Mouse (Mus musculus) heart, embryonic 11.5 days (tissue): ENCODE results near the gene Plekha3. TPM values are rescaled to one million over a fixed set of nuclear protein-coding genes. Genes with fewer than 3 reads are reported as not detected.

Experiments
- ATAC-seq: fragments of 200-750 bp; cut with Nextera tagmentation; replicated peaks from 2 replicates; pipeline ENCODE4 v1.8.0; 2017; ENCODE audit warnings: moderate library complexity; ENCODE audit not compliant: insufficient number of reproducible peaks, low FRiP score, low TSS enrichment
- H3K27ac ChIP-seq: fragments of 300-500 bp; sonication (generic); 2 replicates; pipeline ENCODE4 v1.5.1; 2014; ENCODE audit warnings: mild to moderate bottlenecking, low read depth, low read length
- H3K27me3 ChIP-seq: fragments of 300-500 bp; sonication (generic); 2 replicates; pipeline ENCODE4 v1.6.1; 2014; ENCODE audit warnings: mild to moderate bottlenecking, low read length, mixed read lengths; ENCODE audit not compliant: control insufficient read depth, insufficient read depth
- H3K36me3 ChIP-seq: fragments of 300-500 bp; sonication (generic); 2 replicates; pipeline ENCODE4 v1.6.1; 2014; ENCODE audit warnings: mild to moderate bottlenecking, low read length, moderate library complexity, mixed read lengths; ENCODE audit not compliant: control insufficient read depth, insufficient read depth
- H3K4me1 ChIP-seq: fragments of 300-500 bp; sonication (generic); 2 replicates; pipeline ENCODE4 v1.6.1; 2014; ENCODE audit warnings: low read length; ENCODE audit not compliant: control insufficient read depth, insufficient read depth
- H3K4me2 ChIP-seq: fragments of 300-500 bp; sonication (generic); 2 replicates; pipeline ENCODE4 v1.6.1; 2014; ENCODE audit warnings: mild to moderate bottlenecking, moderate library complexity
- H3K4me3 ChIP-seq: fragments of 300-500 bp; sonication (generic); 2 replicates; pipeline ENCODE4 v1.5.1; 2014; ENCODE audit warnings: low read depth, low read length
- H3K9ac ChIP-seq: fragments of 300-500 bp; sonication (generic); 2 replicates; pipeline ENCODE4 v1.6.1; 2014; ENCODE audit warnings: mild to moderate bottlenecking, low read depth, low read length, moderate library complexity
- H3K9me3 ChIP-seq: fragments of 300-500 bp; sonication (generic); replicated peaks from 2 replicates; pipeline ENCODE4 v1.6.1; 2016; ENCODE audit warnings: low read length; ENCODE audit not compliant: control insufficient read depth
- WGBS: fragments of 180-500 bp; shearing (Covaris S2); extraction: QIAGEN DNeasy Blood & Tissue Kit; methylation state at CpG from one replicate; pipeline ENCODE4 v1.1.7; 2014; ENCODE audit not compliant: insufficient replicate concordance; 5-methylcytosine and 5-hydroxymethylcytosine counted together
- polyA plus RNA-seq: library from polyadenylated mRNA; unstranded; fragments of >200 nt; fragmentation: Nextera tagmentation; extraction: Ambion mirVana; gene quantifications from 2 replicates; pipeline ENCODE4 v1.2.1, GENCODE M21; 2014

The Plekha3 gene
- 9.9 and 11.5 TPM in 2 replicates for polyA plus RNA-seq

DNA sequence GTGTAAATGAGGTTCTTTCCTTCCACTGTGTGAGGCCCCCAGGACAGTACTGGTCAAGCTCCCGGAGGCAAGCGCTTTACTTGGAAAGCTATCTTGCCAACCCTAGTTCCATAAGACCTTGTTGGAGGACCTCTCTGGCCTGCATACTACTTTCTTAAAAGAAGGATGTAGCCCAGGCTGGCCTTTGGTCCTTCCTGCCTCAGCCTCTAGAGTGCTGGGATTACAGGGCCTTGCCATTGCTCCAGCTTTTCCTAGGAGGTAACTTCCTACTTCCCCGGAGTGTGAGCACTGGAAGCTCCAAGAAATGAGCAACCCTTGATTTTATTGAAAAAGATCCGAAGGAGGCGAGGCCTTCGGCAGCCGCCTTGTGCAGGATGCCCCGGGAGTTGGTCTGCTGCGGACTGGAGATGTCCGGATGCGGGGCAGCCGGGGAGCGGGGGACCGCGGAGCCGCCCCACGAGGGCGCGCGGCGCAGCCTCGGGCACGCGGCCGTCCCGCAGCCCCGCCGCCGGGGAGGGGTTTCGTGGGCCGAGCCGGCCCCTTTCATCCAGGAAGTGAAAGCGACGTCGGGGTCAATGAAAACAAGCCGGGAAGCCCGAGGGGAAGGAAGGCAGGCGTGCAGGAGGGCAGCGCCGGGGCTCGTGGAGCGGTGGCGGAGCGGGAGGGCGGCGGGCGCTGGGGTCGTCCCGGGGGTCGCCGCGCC, at the start of gene Plekha3:
Plekha3 (plus strand) TSS at position 557 of the 703 bp plus-strand sequence.
- no peaks in the 10 kb centered on the region for H3K27me3 ChIP-seq
- 5% methylated on average over 40 of the region's 52 CpGs for WGBS
- ATAC-seq, result peak; percentile 75
- H3K4me3 ChIP-seq, result peak within 1 kb of the TSS; percentile 88
- peak within 1 kb of the TSS; percentile 58 for H3K27ac ChIP-seq
- H3K9ac ChIP-seq, result peak within 1 kb of the TSS; percentile 85
- peaks cover 16% of the 10 kb centered on the region for H3K4me1 ChIP-seq
- peak within 1 kb of the TSS; percentile 84 for H3K4me2 ChIP-seq
- no peaks in the 10 kb centered on the region for H3K9me3 ChIP-seq
- no peaks in the 10 kb centered on the region for H3K36me3 ChIP-seq

DNA sequence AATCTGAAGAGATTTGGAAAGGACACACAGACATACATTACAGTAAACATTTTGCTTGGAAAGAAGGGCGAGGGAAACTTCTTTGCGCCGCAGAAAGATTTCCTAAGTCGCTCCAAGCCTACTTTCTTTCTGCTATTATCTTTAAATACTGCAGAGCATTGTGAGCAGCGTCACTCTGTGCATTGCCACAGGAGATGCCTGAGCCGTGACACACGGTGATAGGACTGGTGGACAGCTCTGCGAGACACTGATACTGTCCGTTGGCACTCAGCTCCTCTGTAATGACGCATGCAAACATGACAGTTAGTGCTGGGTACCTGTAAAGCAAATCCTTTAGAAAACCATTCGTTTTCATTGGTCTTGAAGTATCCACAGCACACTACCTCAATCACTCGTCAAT, 44.8 kb upstream of the Plekha3 start:
- peaks cover 24% of the 10 kb centered on the region for H3K36me3 ChIP-seq
- no peaks in the 10 kb centered on the region for H3K27me3 ChIP-seq
- H3K4me1 ChIP-seq, result no peaks in the 10 kb centered on the region
- no peak overlapping the region for H3K27ac ChIP-seq
- 82% methylated on average over 12 of the region's 12 CpGs for WGBS
- peaks cover 2% of the 10 kb centered on the region; the same call in 1 of the 2 replicates for H3K9me3 ChIP-seq
- H3K9ac ChIP-seq, result no peak overlapping the region
- no peak overlapping the region for H3K4me2 ChIP-seq
- ATAC-seq, result no peak
- H3K4me3 ChIP-seq, result no peak overlapping the region

DNA sequence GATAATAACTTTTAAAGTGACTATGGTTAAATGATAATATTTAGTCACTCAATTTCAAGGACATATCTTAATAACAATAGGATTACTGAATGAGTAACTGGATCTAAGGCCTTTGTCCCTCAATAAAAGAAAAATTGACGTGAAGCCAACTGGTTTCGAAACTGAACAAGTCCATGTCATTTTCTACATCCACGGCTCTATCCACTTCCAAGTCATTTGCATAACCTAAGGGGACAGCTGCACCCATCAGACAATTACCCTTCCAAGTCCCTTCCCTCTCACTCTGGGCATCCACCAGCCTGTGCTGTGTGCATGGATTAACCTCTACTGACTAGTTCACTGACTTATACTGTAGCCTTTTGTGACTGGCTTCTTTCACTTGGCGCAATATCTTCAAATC, 43.5 kb upstream of the Plekha3 start:
- ATAC-seq, result no peak
- Histone ChIP-seq H3K4me2 (no peak overlapping the region), H3K4me1 (no peaks in the 10 kb centered on the region), H3K9me3 (0 out of 2 replicates have a peak, but pooled peaks cover 2% of the 10 kb centered on the region), H3K27me3 (no peaks in the 10 kb centered on the region), H3K36me3 (peaks cover 27% of the 10 kb centered on the region), H3K27ac (no peak overlapping the region), H3K9ac (no peak overlapping the region), H3K4me3 (no peak overlapping the region)
- WGBS, result 84% methylated on average over 4 of the region's 4 CpGs

DNA sequence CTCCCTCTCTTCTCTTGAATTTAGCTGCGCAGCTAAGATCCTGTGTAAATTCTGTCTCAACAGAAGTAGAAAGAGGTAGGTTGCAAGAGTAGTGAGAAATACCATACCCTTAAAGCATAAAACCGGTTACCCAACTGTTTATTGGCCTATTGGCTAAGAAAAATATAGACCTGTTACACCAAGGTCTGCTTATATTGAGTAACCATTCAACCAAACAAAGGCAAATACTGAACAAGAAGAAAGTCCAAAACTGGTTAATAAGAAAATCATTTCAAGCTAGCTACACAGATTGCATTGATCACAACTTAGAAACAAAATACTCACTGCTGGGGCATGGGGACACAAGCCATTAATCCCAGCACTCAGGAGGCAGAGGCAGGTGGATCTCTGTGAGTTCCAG, 35.4 kb upstream of the Plekha3 start:
- Histone ChIP-seq H3K9me3 (no peaks in the 10 kb centered on the region), H3K9ac (no peak overlapping the region), H3K27ac (no peak overlapping the region), H3K27me3 (no peaks in the 10 kb centered on the region), H3K4me2 (no peak overlapping the region), H3K4me1 (peaks cover 7% of the 10 kb centered on the region), H3K36me3 (peaks cover 23% of the 10 kb centered on the region), H3K4me3 (no peak overlapping the region)
- ATAC-seq, result no peak
- 91% methylated on average over 2 of the region's 2 CpGs for WGBS

DNA sequence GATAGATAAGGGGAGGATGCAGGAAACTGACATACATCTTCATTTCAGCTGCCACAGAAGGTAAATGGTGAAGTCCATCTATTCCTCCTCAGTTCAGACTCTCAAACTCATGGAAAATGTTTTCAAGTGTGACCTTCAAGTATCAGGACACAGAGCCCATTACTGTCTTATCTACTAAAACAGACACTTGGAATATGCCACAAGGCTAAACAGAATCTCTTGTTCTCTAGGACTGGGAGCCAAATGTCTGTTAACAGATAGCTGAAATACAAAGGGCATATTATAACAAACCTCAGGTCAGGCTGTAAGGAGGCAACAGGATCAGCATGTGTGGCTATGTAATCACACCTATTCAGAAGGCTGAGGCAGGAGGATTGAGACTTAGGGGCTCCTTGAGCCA, 31.3 kb upstream of the Plekha3 start:
- Histone ChIP-seq H3K4me2 (no peak overlapping the region), H3K4me1 (peaks cover 12% of the 10 kb centered on the region), H3K9me3 (no peaks in the 10 kb centered on the region), H3K27me3 (no peaks in the 10 kb centered on the region), H3K36me3 (peaks cover 6% of the 10 kb centered on the region; the same call in 1 of the 2 replicates), H3K9ac (no peak overlapping the region), H3K4me3 (no peak overlapping the region), H3K27ac (no peak overlapping the region)
- ATAC-seq, result no peak

DNA sequence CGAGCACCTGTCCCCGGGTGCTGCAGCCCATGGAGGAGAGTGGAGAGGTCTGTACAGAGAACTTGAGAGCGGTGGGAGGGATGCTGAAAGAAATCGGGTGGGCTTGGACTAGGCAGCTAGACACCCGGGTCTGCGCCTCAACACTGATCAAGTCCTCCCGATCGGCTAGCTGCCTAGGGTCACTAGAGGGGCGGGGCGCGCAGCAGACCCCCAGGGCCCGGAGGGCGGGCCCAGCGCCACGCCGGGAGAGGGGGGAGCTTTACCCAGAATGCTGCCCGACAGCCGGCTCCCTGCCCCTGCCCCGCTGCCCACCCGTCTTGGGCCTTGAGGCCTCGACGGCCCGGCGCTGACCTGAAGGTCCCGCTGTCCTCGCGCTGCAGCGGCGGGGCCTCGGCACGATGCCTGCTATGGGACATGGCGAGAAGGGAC, 27.6 kb upstream of the Plekha3 start:
- Histone ChIP-seq H3K27me3 (no peaks in the 10 kb centered on the region), H3K4me1 (peaks cover 12% of the 10 kb centered on the region), H3K9ac (peak overlapping the region; percentile 80), H3K27ac (peak overlapping the region; percentile 85), H3K4me2 (peak overlapping the region; percentile 78), H3K4me3 (peak overlapping the region; percentile 64), H3K36me3 (0 out of 2 replicates have a peak, but pooled peaks cover 2% of the 10 kb centered on the region), H3K9me3 (no peaks in the 10 kb centered on the region)
- WGBS, result under 1% methylated on average over 25 of the region's 32 CpGs
- ATAC-seq, result peak; percentile 28

DNA sequence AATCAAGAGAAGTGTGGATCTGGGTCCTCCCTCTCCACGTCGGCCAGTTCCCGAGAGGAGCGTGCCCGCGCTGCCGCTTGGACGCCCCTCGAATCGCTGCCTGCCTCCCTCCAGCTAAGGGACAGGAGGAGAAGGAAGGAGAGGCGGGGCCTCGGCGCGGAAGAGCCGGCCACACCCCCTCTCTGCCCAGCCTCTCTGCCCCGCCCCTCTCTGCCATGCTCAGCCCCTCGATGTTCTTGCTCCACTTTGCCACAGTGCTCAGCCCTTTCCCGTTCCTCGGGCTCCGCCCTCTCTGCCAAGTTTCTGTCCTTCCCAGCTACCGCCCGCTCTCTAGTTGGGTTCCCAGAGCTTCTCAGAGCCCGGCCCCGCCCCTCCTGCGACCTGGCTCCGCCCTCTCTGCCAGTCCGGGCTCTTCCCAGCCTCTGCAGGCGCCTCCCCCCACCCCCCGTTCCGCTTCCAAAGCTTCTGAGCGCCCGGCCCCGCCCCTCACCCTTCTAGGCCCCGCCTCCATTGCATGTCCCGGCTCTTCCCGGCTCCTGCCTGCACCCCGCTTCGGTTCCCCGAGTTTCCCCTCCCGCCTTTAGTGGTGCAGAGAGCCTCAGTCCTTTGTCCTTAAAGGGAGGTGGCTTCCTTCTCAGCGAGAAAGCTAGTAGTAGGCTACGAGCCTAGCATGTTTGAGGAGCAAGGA, 27.1 kb upstream of the Plekha3 start, which contains the start of the genes Prkra and Pjvk:
Prkra (minus strand) TSS at position 133 of the 688 bp plus-strand sequence.
Pjvk (plus strand) TSS at position 594 of the 688 bp plus-strand sequence.
- H3K36me3 ChIP-seq, result no peaks in the 10 kb centered on the region
- H3K4me3 ChIP-seq, result peak within 1 kb of the TSS; percentile 64
- H3K4me1 ChIP-seq, result peaks cover 12% of the 10 kb centered on the region
- ATAC-seq, result peak; percentile 96
- H3K27ac ChIP-seq, result peak within 1 kb of the TSS; percentile 85
- peak within 1 kb of the TSS; percentile 78 for H3K4me2 ChIP-seq
- 0% methylated on average over 37 of the region's 42 CpGs for WGBS
- H3K9ac ChIP-seq, result peak within 1 kb of the TSS; percentile 80
- H3K9me3 ChIP-seq, result no peaks in the 10 kb centered on the region
- no peaks in the 10 kb centered on the region for H3K27me3 ChIP-seq

DNA sequence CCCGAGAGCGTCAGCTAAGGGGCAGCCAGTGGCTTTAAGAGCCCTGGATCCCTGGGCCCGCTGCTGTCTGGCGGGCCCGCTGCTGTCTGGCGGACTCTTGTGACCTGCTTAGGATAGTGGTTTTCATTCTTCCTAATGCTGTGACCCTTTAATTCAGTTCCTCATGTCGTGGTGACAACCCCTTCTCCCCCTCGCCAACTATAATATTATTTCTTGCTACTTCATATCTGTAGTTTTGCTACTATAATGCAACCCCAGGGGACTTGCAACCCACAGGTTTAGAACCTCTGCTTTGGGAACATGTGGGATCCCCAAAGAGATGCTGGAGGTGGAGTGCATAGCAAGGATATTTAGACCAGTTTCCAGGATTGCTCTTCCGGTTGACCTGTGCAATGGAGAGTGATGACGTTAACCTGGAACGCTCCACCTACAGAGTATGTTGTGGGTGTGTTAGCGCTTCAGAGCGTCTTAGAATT, 26.4 kb upstream of the Plekha3 start:
- Histone ChIP-seq H3K9ac (peak overlapping the region; percentile 77), H3K4me2 (peak overlapping the region; percentile 78), H3K27me3 (no peaks in the 10 kb centered on the region), H3K4me1 (peaks cover 10% of the 10 kb centered on the region), H3K36me3 (no peaks in the 10 kb centered on the region), H3K27ac (peak overlapping the region; percentile 85), H3K9me3 (no peaks in the 10 kb centered on the region), H3K4me3 (peak overlapping the region; percentile 64)
- WGBS, result 29% methylated on average over 13 of the region's 13 CpGs
- peak; percentile 31 for ATAC-seq
